Mouse (Mus musculus) forebrain, embryonic 14.5 days (tissue): ENCODE data around the gene Olfr1394. TPM values are rescaled to one million over a fixed set of nuclear protein-coding genes. Genes with fewer than 3 reads are reported as not detected.
"Not testable (repeated sequence)": the region's sequence is repeated elsewhere in the genome, so short reads cannot be mapped to it uniquely, and the experiment has no call there.

Experiments
- ATAC-seq: fragments of 200-750 bp; cut with Nextera tagmentation; 2 replicates; pipeline ENCODE4 v1.8.0; 2017; ENCODE audit warnings: mild to moderate bottlenecking, moderate library complexity
- DNase-seq: peaks from one replicate; pipeline ENCODE4 v3.0.0-alpha.2; 2015; ENCODE audit warnings: low spot score
- H3K27ac ChIP-seq: fragments of 300-500 bp; sonication (generic); 2 replicates; pipeline ENCODE4 v1.5.1; 2014; ENCODE audit warnings: low read depth, mild to moderate bottlenecking, control low read depth, low read length, moderate library complexity
- H3K27me3 ChIP-seq: fragments of 300-500 bp; sonication (generic); replicated peaks from 2 replicates; pipeline ENCODE4 v1.6.1; 2014; ENCODE audit warnings: low read length, control low read depth, mixed read lengths; ENCODE audit not compliant: control insufficient read depth, insufficient read depth
- H3K36me3 ChIP-seq: fragments of 300-500 bp; sonication (generic); 2 replicates; pipeline ENCODE4 v1.6.1; 2014; ENCODE audit warnings: low read length, control low read depth; ENCODE audit not compliant: control insufficient read depth, insufficient read depth
- H3K4me1 ChIP-seq: fragments of 300-500 bp; sonication (generic); 2 replicates; pipeline ENCODE4 v1.6.1; 2014; ENCODE audit warnings: antibody characterized with exemption, low read length, control low read depth; ENCODE audit not compliant: control insufficient read depth, insufficient read depth
- H3K4me2 ChIP-seq: fragments of 300-500 bp; sonication (generic); 2 replicates; pipeline ENCODE4 v1.6.1; 2014; ENCODE audit warnings: mild to moderate bottlenecking, control low read depth, low read length
- H3K4me3 ChIP-seq: fragments of 300-500 bp; sonication (generic); 2 replicates; pipeline ENCODE4 v1.5.1; 2014; ENCODE audit warnings: low read depth, low read length, control low read depth
- H3K9ac ChIP-seq: fragments of 300-500 bp; sonication (generic); 2 replicates; pipeline ENCODE4 v1.6.1; 2014; ENCODE audit warnings: mild to moderate bottlenecking, low read length, control low read depth, moderate library complexity
- H3K9me3 ChIP-seq: fragments of 300-500 bp; sonication (generic); replicated peaks from 2 replicates; pipeline ENCODE4 v1.6.1; 2016; ENCODE audit warnings: low read length, control low read depth, mixed read lengths; ENCODE audit not compliant: control insufficient read depth
- WGBS: fragments of 180-500 bp; shearing (Covaris S2); extraction: QIAGEN DNeasy Blood & Tissue Kit; methylation state at CpG from one replicate; pipeline ENCODE4 v1.1.7; 2014; 5-methylcytosine and 5-hydroxymethylcytosine counted together
- polyA plus RNA-seq: library from polyadenylated mRNA; unstranded; fragments of >200 nt; fragmentation: Nextera tagmentation; extraction: Ambion mirVana; gene quantifications from 2 replicates; pipeline ENCODE4 v1.2.1, GENCODE M21; 2014

Olfr1394 gene
- polyA plus RNA-seq, 1 experiment from 2014 or later, result not detected

DNA sequence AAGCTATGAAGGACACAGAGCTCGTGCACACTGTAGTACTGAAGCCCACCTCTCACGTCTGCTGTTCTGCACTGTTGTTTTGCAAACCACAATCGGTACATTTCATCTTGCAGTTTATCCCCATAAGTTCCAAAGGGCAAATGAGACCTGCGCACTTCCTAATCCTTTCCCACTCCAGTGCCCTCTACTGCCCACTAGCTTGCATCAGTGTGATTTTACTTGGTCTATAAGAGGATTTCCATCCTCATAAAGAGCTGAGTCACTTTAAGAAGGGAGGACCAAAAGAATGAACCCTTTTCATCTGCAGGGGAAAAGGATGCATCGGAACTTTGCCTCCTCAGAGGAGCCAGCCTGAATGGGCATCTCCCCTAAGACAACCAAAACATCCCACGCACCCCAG is 32.3 kb downstream of the Olfr1394 start:
- Histone ChIP-seq H3K27me3 (no peaks in the 10 kb centered on the region), H3K4me1 (no peaks in the 10 kb centered on the region), H3K27ac (no peak overlapping the region), H3K36me3 (no peaks in the 10 kb centered on the region), H3K4me2 (no peak overlapping the region), H3K9ac (no peak overlapping the region), H3K9me3 (no peaks in the 10 kb centered on the region), H3K4me3 (no peak overlapping the region)
- WGBS, result 87% methylated on average over 6 of the region's 6 CpGs
- DNase-seq (no peak), ATAC-seq (no peak)

DNA sequence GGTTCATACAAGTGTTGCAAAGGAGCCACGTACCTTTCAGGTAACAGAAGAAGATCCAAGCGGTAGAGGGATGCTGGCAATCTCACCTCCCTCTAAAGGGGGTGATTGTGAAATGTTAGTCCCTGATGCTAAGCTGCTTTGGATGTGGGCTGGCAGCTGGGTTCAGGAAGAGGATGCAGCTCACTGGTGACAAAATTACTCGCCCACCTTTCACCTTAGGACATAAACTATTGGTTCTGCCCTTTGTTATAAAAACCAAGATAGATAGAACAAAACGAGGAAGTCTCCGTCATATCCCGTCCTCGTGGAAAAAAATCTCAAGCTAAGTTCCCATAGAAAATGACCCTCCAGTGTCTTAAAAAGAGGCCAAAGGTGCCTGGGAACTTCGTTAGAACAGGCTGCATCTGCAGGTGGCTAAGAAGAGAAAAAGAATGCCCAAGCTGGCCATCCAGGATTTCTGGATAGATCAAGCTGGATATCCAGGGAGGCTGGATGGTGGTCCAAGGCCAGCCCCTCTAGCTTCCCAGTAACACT is 32.8 kb downstream of the Olfr1394 start, which contains the start of gene Btnl9:
Btnl9 (minus strand) TSS at position 205 of the 534 bp plus-strand sequence.
- WGBS, result 77% methylated on average over 8 of the region's 8 CpGs
- no peak within 1 kb of the TSS for H3K9ac ChIP-seq
- no peaks in the 10 kb centered on the region for H3K4me1 ChIP-seq
- no peaks in the 10 kb centered on the region for H3K27me3 ChIP-seq
- no peak within 1 kb of the TSS for H3K4me2 ChIP-seq
- ATAC-seq (no peak), DNase-seq (no peak)
- no peak within 1 kb of the TSS for H3K27ac ChIP-seq
- no peak within 1 kb of the TSS for H3K4me3 ChIP-seq
- no peaks in the 10 kb centered on the region for H3K9me3 ChIP-seq
- no peaks in the 10 kb centered on the region for H3K36me3 ChIP-seq

DNA sequence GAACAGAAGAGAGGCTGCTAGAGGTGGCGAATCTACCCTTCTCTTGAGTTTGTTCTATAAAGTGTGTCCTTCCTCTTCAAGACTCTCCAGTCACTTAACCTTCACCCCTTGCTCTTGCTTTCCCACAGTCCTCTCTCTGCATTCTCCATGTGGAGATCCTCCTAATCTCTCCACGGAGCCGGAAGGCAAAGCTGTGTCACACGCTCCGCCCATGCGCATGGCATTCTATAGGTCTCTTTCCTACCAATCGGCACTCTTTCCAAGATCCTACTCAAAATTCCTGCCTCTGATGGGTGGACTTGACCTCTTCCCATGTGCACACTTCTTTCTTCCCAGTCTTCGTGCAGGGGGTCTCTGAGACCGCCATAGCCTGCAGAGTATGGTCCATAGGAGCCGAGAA is 33.5 kb downstream of the Olfr1394 start:
- Histone ChIP-seq H3K4me3 (no peak overlapping the region), H3K9ac (no peak overlapping the region), H3K4me1 (no peaks in the 10 kb centered on the region), H3K9me3 (no peaks in the 10 kb centered on the region), H3K27me3 (no peaks in the 10 kb centered on the region), H3K4me2 (no peak overlapping the region), H3K27ac (no peak overlapping the region), H3K36me3 (no peaks in the 10 kb centered on the region)
- no peak for DNase-seq
- 78% methylated on average over 10 of the region's 10 CpGs for WGBS
- ATAC-seq, result no peak

DNA sequence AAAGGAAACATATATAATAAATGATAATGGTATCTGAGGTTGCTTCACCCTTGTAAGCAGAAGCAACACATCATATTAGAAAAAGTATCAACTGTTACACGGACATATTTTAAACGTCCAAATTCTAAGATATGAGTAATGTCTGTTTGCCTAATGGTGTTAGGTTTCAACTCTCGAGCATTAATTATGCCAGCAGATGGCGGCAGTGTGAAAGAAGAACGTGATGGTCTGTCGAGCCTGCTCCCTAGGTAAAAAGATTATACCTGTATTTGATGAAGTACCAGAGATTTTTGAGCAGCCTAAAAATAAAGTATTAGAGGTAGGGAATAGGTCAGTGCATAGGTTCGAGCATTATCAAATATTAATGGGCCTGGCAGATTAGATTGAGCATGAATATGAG is 35.6 kb downstream of the Olfr1394 start:
- no peaks in the 10 kb centered on the region for H3K27me3 ChIP-seq
- no peaks in the 10 kb centered on the region for H3K9me3 ChIP-seq
- no peak overlapping the region for H3K9ac ChIP-seq
- H3K4me1 ChIP-seq, result no peaks in the 10 kb centered on the region
- H3K36me3 ChIP-seq, result no peaks in the 10 kb centered on the region
- whole genome bisulfite sequencing, result 8% methylated on average over 7 of the region's 7 CpGs
- ATAC-seq (peak; percentile 40; the same call in 1 of the 2 replicates), DNase-seq (peak; percentile 70)
- H3K27ac ChIP-seq, result no peak overlapping the region
- H3K4me2 ChIP-seq, result no peak overlapping the region
- H3K4me3 ChIP-seq, result no peak overlapping the region

DNA sequence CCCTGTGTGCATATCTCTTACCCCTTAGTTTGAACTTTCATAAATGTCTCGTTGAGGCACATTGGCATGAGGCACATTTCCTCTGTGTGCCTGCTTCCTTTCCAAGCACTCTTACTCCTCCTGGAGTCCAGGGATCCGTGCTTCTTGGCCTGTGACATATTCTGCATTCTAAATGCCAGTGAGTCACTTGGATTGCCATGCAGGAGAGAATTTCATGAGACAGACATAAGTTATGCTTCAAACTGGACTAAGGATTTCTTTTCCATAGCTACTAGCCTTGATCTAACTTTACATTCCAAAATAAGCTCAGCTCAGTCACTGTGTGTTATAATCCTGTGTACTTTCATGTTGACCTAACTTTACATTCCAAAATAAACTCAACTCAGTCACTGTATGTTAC is 36.9 kb downstream of the Olfr1394 start:
- no peaks in the 10 kb centered on the region for H3K27me3 ChIP-seq
- H3K36me3 ChIP-seq, result no peaks in the 10 kb centered on the region
- no peaks in the 10 kb centered on the region for H3K4me1 ChIP-seq
- no peak overlapping the region for H3K4me3 ChIP-seq
- DNase-seq, result no peak
- no peak overlapping the region for H3K4me2 ChIP-seq
- 62% methylated on average over 2 of the region's 2 CpGs for WGBS
- no peaks in the 10 kb centered on the region for H3K9me3 ChIP-seq
- no peak overlapping the region for H3K9ac ChIP-seq
- no peak overlapping the region for H3K27ac ChIP-seq
- ATAC-seq, result no peak

DNA sequence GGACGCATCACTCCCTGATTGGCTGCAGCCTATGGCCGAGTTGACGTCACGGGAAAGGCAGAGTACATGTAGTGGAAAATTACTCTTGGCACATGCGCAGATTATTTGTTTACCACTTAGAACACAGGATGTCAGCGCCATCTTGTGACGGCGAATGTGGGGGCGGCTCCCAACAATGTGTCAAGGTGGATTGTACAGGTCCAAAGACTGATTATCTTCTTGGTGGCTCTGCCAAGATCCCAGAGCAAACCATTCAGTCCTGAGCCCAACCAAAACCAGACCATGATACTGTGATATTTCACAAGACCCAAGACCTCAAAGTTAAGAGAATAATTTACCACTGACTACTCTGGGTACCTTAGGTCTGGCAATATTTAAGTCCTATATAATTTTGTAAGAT is 40.6 kb downstream of the Olfr1394 start:
- H3K4me3 ChIP-seq, H3K27me3 ChIP-seq, DNase-seq, ATAC-seq, H3K4me1 ChIP-seq, H3K9me3 ChIP-seq, H3K9ac ChIP-seq, H3K27ac ChIP-seq, H3K36me3 ChIP-seq, H3K4me2 ChIP-seq: not testable (repeated sequence)
- WGBS, result 93% methylated on average over 9 of the region's 9 CpGs

DNA sequence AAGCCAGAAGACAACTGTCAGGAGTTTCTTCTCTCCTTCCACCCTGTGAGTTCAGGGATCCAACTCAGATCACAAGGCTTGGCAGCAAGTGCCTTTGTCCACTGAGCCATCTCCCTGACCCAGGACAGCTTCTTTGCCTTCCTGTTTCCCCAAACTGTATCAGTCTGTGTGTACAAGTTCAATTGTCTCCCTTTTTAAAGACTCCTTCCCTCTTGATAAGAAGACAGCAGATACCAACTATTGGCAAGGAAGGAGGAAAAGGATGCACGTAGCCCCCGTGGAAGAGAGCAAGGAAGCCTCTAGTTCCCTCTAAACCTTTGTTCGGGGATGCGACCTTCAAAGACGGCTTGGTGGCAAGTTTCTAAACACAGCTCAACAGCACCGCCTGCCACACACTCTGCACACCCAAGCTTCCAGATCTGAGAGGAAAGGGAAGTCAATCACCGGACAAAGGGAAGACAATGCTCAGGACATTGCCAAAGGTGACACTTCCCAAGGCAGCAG is 41.7 kb downstream of the Olfr1394 start:
- Histone ChIP-seq H3K27me3 (no peaks in the 10 kb centered on the region), H3K4me1 (no peaks in the 10 kb centered on the region), H3K27ac (no peak overlapping the region), H3K9ac (no peak overlapping the region), H3K9me3 (no peaks in the 10 kb centered on the region), H3K36me3 (no peaks in the 10 kb centered on the region), H3K4me2 (no peak overlapping the region), H3K4me3 (no peak overlapping the region)
- 90% methylated on average over 7 of the region's 7 CpGs for WGBS
- DNase-seq, result no peak
- ATAC-seq, result no peak

DNA sequence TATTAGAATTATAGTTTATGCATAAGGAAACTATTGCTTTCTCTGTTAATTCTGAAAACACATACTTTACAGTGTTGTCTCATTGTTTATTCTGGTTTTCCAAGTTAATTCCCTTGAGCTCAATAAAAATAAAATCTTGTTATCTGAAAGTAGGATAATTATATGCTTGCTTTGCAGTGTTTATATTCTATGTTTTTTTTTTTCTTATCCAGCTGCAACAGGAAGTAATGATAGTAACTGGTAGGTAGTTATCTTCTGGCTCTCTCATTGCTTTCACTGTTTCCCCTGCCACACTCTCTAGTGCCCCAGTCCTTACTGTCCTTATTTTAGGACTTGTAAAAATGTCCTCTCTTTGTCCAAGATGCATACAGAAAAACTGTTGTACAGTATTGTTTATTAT is 46.5 kb downstream of the Olfr1394 start:
- Histone ChIP-seq H3K27ac (no peak overlapping the region), H3K4me2 (no peak overlapping the region), H3K4me3 (no peak overlapping the region), H3K36me3 (no peaks in the 10 kb centered on the region), H3K27me3 (no peaks in the 10 kb centered on the region), H3K4me1 (peaks cover 5% of the 10 kb centered on the region), H3K9ac (no peak overlapping the region), H3K9me3 (no peaks in the 10 kb centered on the region)
- DNase-seq (no peak), ATAC-seq (no peak)

DNA sequence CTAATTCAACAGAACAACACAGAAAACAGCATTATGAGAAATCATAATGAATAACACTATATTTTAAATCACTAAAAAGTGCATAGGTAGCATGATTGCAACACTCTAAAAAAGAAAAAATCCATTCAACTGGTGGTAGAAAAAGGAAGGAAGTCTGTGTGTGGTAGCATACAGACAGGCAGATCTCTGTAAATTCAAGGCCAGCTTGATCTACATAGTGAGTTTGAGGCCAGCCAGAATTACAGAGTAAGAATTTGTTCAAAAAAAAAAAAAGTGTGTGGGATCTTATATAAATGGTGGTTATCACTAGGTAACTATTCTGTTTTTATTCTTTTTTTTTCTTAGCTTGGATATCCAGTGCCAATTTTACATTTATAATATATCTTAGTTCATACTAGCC is 47.0 kb downstream of the Olfr1394 start:
- no peaks in the 10 kb centered on the region for H3K27me3 ChIP-seq
- H3K4me1 ChIP-seq, result peaks cover 5% of the 10 kb centered on the region
- H3K4me2 ChIP-seq, result no peak overlapping the region
- no peak for ATAC-seq
- no peak overlapping the region for H3K4me3 ChIP-seq
- no peaks in the 10 kb centered on the region for H3K36me3 ChIP-seq
- no peaks in the 10 kb centered on the region for H3K9me3 ChIP-seq
- no peak overlapping the region for H3K27ac ChIP-seq
- DNase-seq, result no peak
- no peak overlapping the region for H3K9ac ChIP-seq
